Mouse (Mus musculus) forebrain, embryonic 11.5 days (tissue): ENCODE measurements around the gene Prkcd. TPM values are rescaled to one million over a fixed set of nuclear protein-coding genes. Genes with fewer than 3 reads are reported as not detected.

ENCODE experiments used
- ATAC-seq: fragments of 200-750 bp; cut with Nextera tagmentation; replicated peaks from 2 replicates; pipeline ENCODE4 v1.8.0; 2017; ENCODE audit warnings: moderate TSS enrichment; ENCODE audit not compliant: low FRiP score
- DNase-seq: peaks from one replicate; pipeline ENCODE4 v3.0.0-alpha.2; 2017; ENCODE audit warnings: low spot score
- H3K27ac ChIP-seq: fragments of 300-500 bp; sonication (generic); 2 replicates; pipeline ENCODE4 v1.5.1; 2014; ENCODE audit warnings: low read depth, low read length
- H3K27me3 ChIP-seq: fragments of 300-500 bp; sonication (generic); 2 replicates; pipeline ENCODE4 v1.6.1; 2014; ENCODE audit warnings: mild to moderate bottlenecking, low read length, mixed read lengths; ENCODE audit not compliant: control insufficient read depth, insufficient read depth
- H3K36me3 ChIP-seq: fragments of 300-500 bp; sonication (generic); 2 replicates; pipeline ENCODE4 v1.6.1; 2014; ENCODE audit warnings: mild to moderate bottlenecking, low read length, moderate library complexity, mixed read lengths; ENCODE audit not compliant: control insufficient read depth, insufficient read depth
- H3K4me1 ChIP-seq: fragments of 300-500 bp; sonication (generic); replicated peaks from 2 replicates; pipeline ENCODE4 v1.6.1; 2014; ENCODE audit warnings: low read length, mixed read lengths; ENCODE audit not compliant: control insufficient read depth, insufficient read depth
- H3K4me2 ChIP-seq: fragments of 300-500 bp; sonication (generic); 2 replicates; pipeline ENCODE4 v1.6.1; 2014; ENCODE audit warnings: low read depth, mild to moderate bottlenecking, low read length, moderate library complexity, mixed read lengths; ENCODE audit not compliant: severe bottlenecking
- H3K4me3 ChIP-seq: fragments of 300-500 bp; sonication (generic); 2 replicates; pipeline ENCODE4 v1.5.1; 2014; ENCODE audit warnings: low read depth, low read length
- H3K9ac ChIP-seq: fragments of 300-500 bp; sonication (generic); 2 replicates; pipeline ENCODE4 v1.6.1; 2014; ENCODE audit warnings: low read length
- H3K9me3 ChIP-seq: fragments of 300-500 bp; sonication (generic); 2 replicates; pipeline ENCODE4 v1.6.1; 2016; ENCODE audit warnings: low read length, mixed read lengths; ENCODE audit not compliant: control insufficient read depth
- WGBS: fragments of 180-500 bp; shearing (Covaris S2); extraction: QIAGEN DNeasy Blood & Tissue Kit; methylation state at CpG from one replicate; pipeline ENCODE4 v1.1.7; 2014; 5-methylcytosine and 5-hydroxymethylcytosine counted together
- polyA plus RNA-seq: library from polyadenylated mRNA; unstranded; fragments of >200 nt; fragmentation: Nextera tagmentation; extraction: Ambion mirVana; gene quantifications from 2 replicates; pipeline ENCODE4 v1.2.1, GENCODE M21; 2014

Prkcd gene
- polyA plus RNA-seq, 1 experiment from 2014 or later: 26.2 TPM

DNA sequence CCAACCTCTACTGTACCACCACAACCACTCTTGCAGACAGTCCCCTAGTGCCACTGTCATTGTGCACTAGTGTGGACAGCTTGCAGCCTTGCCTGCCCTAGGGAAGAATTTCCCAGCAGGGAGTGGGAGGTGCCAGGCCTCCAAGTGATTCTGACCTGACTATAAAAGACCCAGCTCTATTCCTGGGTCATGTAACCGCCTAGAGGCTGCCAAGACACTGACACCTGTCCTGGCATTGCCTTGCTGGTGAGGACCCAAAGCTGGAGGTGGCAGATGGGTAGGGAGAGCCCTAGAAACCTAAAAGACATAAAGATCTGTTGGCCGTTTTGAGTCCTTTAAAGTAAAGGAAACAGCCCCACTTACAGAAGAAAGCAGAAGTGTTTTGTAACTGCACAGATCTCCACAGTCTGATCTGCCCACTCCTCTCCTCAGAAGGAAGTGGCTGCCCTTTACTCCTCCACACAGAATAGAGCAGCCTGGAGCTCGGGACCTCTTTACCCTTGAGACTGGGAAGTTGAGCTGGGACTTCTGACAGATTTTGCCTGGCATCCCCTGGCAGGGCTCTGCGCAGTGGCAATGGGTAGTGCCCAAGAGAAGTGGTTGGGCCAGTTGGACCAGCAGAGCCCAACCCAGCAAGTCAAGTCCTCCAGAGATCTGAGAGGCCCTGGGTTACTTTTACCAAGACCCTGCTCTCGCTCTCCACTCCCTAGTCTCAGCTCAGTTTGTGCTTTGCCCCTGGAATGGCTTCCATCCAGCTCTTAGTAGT lies 5.0 kb upstream of the Prkcd start:
- no peak overlapping the region for H3K9ac ChIP-seq
- WGBS: 82% methylated on average over 5 of the region's 5 CpGs

DNA sequence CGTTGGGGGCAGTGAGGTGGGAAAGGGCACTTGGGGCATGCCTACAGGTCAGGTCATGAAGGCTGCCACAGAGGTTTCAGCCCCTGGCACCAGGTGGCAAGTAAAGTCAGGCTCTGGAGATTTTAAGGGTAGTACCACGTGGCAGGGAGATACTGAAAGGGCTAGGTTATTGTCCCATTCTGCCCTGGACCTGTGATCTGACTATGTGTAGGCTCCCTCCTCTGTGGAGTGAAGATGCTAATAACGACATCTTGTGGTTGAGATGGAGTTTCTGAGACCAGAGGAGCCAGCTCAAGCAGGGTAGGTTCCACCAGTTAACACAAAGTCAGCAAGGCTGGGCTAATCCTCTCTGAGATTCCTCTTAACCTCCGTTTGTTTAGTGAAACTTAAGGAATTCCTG lies 3.8 kb upstream of the Prkcd start:
- no peak for ATAC-seq
- H3K4me3 ChIP-seq: no peak overlapping the region

More for the DNA sequence above, 5.0 kb upstream of the Prkcd start:
- H3K27me3 ChIP-seq: peaks cover 4% of the 10 kb centered on the region; the same call in 1 of the 2 replicates
- no peak overlapping the region for H3K27ac ChIP-seq
- DNase-seq (no peak), ATAC-seq (no peak)
- H3K4me3 ChIP-seq: no peak overlapping the region
- no peaks in the 10 kb centered on the region for H3K9me3 ChIP-seq
- no peak overlapping the region for H3K4me2 ChIP-seq
- H3K4me1 ChIP-seq: peaks cover 6% of the 10 kb centered on the region; the same call in 1 of the 2 replicates
- H3K36me3 ChIP-seq: no peaks in the 10 kb centered on the region

DNA sequence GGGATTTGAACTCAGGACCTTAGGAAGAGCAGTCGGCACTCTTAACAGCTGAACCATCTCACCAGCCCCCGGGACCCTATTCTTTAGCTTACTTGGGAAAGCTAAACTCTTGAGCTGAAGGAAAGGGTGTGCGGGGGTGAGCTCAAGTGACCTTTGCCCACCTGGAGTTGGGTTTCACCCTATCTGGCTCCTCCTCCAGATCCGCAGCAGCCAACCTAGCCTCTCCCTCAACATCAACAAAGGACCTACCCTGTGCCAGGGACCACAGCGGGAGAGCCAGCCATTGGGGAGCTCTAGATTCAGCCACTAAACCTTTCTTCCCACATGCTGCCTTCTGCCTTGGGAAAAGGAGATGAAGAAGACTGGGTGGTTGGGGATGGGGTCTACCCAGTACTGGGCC lies 2.2 kb upstream of the Prkcd start:
- ATAC-seq: no peak
- Histone ChIP-seq H3K27me3 (peaks cover 6% of the 10 kb centered on the region; the same call in 1 of the 2 replicates), H3K4me1 (peaks cover 15% of the 10 kb centered on the region), H3K4me3 (no peak overlapping the region), H3K27ac (no peak overlapping the region), H3K4me2 (no peak overlapping the region), H3K36me3 (no peaks in the 10 kb centered on the region), H3K9ac (no peak overlapping the region), H3K9me3 (no peaks in the 10 kb centered on the region)
- WGBS: 89% methylated on average over 5 of the region's 5 CpGs
- DNase-seq: no peak

More for the DNA sequence above, 3.8 kb upstream of the Prkcd start:
- H3K27ac ChIP-seq: no peak overlapping the region
- no peak overlapping the region for H3K9ac ChIP-seq
- H3K4me1 ChIP-seq: peaks cover 13% of the 10 kb centered on the region
- DNase-seq: no peak
- WGBS: 47% methylated on average over 4 of the region's 4 CpGs
- no peaks in the 10 kb centered on the region for H3K36me3 ChIP-seq
- no peaks in the 10 kb centered on the region for H3K9me3 ChIP-seq
- peaks cover 6% of the 10 kb centered on the region; the same call in 1 of the 2 replicates for H3K27me3 ChIP-seq
- no peak overlapping the region for H3K4me2 ChIP-seq

DNA sequence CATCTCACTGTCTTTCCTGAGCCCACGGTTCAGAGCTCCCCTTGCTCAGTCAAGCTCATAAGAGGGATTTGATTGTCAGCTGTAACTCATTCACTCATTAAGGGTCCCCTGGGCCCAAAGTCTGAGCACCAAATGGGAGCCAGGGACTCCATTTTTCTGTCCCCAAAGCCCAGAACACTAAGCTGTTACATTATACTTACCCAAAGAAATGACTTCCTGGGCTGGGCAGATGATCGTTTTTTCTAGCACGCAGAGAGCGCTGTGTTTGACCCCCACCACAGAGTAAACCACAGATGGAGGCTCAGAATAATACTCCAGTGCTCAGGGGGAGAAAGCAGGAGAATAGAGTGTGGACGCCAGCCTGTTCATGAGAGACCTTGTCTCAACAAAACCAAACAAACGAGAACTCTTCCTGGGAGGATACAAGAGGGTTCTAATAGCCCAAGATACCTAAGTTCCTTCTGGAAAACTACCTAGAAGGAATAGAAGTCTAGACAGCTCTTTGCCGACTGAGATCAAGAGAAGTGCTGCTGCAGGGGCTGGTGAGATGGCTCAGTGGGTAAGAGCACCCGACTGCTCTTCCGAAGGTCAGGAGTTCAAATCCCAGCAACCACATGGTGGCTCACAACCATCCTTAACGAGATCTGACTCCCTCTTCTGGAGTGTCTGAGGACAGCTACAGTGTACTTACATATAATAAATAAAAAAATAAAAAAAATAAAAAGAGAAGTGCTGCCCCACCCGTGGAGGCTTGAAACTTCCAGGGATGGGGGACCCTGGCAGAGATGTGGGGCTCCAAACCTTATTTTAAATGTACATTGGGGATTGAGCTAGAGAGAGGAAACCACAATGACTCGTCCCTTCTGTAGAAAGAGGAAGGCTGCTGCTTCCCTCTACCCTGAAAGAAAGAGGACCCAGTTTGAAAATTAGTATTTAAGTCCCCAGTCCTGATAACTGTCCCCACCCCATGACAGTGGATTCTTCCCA lies 1.0 kb upstream of the Prkcd start:
- ATAC-seq (no peak), DNase-seq (no peak)
- Histone ChIP-seq H3K4me2 (peak overlapping the region; percentile 68), H3K4me3 (peak overlapping the region; percentile 60), H3K4me1 (peaks cover 15% of the 10 kb centered on the region), H3K36me3 (no peaks in the 10 kb centered on the region), H3K9me3 (no peaks in the 10 kb centered on the region), H3K9ac (peak overlapping the region; percentile 65), H3K27ac (no peak overlapping the region), H3K27me3 (peaks cover 6% of the 10 kb centered on the region; the same call in 1 of the 2 replicates)
- WGBS: 61% methylated on average over 12 of the region's 12 CpGs

DNA sequence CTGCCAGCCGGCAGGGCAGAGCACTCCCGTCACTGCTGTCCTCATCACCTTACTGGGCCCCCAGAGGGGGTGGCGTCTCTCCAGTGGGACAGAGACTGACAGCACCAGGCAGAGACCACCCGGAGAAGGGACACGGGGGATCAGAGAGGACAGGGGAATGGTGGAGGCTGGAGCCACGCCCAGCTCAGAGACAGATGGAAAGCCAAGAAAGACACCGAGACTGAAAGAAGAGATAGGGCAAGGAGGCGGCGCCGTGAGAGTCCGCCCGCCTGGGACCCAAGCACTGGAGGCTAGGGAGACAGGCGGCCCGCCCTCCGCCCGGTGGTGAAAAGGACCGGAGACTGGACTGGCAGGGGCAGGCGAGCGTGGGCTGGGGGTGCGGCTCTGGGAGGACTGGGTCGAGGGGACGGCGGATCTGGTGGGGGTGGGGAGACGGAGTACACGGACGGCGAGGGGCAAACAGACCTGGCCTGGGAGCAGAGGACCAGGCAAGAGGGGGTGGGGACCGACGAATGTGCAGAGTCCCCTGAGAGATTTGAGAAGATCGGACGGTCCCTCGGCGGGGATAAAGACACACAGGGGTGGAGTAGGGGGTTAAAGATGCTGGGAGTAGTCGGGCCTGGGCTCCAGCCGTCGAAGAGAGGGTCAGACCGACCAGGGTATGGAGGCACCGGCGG lies 741 bp downstream of the Prkcd start:
- Histone ChIP-seq H3K4me3 (peak overlapping the region; percentile 60), H3K27me3 (peaks cover 6% of the 10 kb centered on the region; the same call in 1 of the 2 replicates), H3K9ac (peak overlapping the region; percentile 65), H3K9me3 (no peaks in the 10 kb centered on the region), H3K4me2 (peak overlapping the region; percentile 68), H3K27ac (no peak overlapping the region), H3K4me1 (peaks cover 15% of the 10 kb centered on the region), H3K36me3 (no peaks in the 10 kb centered on the region)
- WGBS: 2% methylated on average over 39 of the region's 39 CpGs
- peak; percentile 71 for DNase-seq
- peak; percentile 34; the same call in 1 of the 2 replicates for ATAC-seq

DNA sequence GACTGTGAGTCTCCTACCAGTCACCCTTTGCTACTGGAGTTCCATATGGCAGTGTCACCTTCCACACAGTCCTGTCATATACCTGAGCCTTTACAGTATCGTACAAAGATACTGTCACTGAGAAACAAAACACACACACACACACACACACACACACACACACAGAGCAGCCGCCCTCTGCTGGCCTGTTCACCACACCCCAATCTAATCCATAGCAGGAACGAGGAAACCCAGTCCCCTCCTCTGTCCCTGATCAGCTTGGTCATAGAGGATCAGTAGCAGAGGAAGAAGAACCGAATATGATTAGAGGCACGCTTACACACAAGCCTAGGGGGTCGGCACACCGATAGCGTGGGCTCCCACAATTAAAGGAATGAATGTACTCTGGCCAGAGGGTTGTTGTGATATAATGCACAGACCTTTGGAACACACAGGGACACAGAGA lies 1.7 kb downstream of the Prkcd start:
- 61% methylated on average over 8 of the region's 8 CpGs for WGBS
- Histone ChIP-seq H3K9me3 (no peaks in the 10 kb centered on the region), H3K9ac (no peak overlapping the region), H3K4me1 (peaks cover 15% of the 10 kb centered on the region), H3K27me3 (peaks cover 6% of the 10 kb centered on the region; the same call in 1 of the 2 replicates), H3K4me2 (no peak overlapping the region), H3K27ac (no peak overlapping the region), H3K36me3 (no peaks in the 10 kb centered on the region), H3K4me3 (no peak overlapping the region)
- DNase-seq: no peak
- ATAC-seq: no peak

DNA sequence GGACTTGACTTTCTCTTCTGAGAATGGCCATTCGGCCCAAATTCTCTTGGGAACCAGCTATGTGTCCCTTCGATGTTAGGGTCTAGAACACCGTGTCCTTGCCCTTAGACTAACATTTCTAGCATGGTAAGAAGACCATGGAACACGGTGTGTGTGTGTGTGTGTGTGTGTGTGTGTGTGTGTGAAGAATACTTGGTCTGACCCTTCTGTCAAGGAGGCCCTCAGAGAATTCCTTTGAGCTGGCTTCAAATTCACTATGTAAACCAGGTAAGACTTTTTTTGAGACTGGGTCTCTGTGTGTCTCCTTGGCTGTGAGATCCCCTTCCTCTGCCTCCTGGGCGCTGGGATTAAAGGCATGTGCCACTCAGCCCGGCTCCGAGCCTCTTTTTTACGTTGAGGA lies 3.5 kb downstream of the Prkcd start:
- no peak overlapping the region for H3K4me2 ChIP-seq
- ATAC-seq (no peak), DNase-seq (no peak)
- no peak overlapping the region for H3K4me3 ChIP-seq
- no peaks in the 10 kb centered on the region for H3K9me3 ChIP-seq
- H3K4me1 ChIP-seq: peaks cover 15% of the 10 kb centered on the region
- H3K36me3 ChIP-seq: no peaks in the 10 kb centered on the region
- no peak overlapping the region for H3K27ac ChIP-seq
- peaks cover 6% of the 10 kb centered on the region; the same call in 1 of the 2 replicates for H3K27me3 ChIP-seq
- WGBS: 90% methylated on average over 8 of the region's 8 CpGs
- H3K9ac ChIP-seq: no peak overlapping the region

DNA sequence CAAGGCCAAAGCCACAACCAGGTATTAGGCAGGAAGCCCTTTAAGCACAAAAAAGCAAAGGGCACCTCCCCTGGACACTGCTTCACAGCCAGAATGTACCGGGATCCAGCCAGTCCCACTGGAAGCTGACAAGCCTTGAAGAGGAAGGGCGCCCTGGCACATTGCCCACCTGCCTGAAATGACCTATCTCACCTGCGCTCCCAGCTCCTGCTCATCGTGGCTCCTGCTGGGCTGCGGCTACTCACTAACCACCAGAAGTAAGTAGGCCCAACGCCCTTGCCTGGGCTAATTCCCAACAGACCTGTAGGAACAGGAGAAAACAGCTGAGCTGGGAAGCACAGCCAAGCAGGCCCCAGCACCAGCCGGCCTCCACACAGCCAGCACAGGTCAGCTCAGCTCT lies 3.9 kb downstream of the Prkcd start:
- no peak for ATAC-seq
- peaks cover 15% of the 10 kb centered on the region for H3K4me1 ChIP-seq
- WGBS: 76% methylated on average over 7 of the region's 7 CpGs

More for the DNA sequence above, 3.9 kb downstream of the Prkcd start:
- Histone ChIP-seq H3K4me3 (no peak overlapping the region), H3K9ac (no peak overlapping the region), H3K27me3 (peaks cover 6% of the 10 kb centered on the region; the same call in 1 of the 2 replicates), H3K9me3 (no peaks in the 10 kb centered on the region), H3K4me2 (no peak overlapping the region), H3K27ac (no peak overlapping the region), H3K36me3 (no peaks in the 10 kb centered on the region)
- DNase-seq: no peak
